Mouse (Mus musculus) embryonic fibroblast, embryonic 13.5 days (primary cell): ENCODE measurements around the gene Disp1. TPM values are rescaled to one million over a fixed set of nuclear protein-coding genes. Genes with fewer than 3 reads are reported as not detected.

Experiments used
- H3K27ac ChIP-seq: 2 replicates; pipeline ENCODE4 v1.5.1; 2012; ENCODE audit warnings: low read length, control low read depth, inconsistent platforms; ENCODE audit not compliant: insufficient read depth
- H3K4me1 ChIP-seq: 2 replicates; pipeline ENCODE4 v1.6.1; 2011; ENCODE audit warnings: low read length; ENCODE audit not compliant: control insufficient read depth, insufficient read depth
- H3K4me3 ChIP-seq: 2 replicates; pipeline ENCODE4 v1.5.1; 2011; ENCODE audit warnings: mild to moderate bottlenecking, control low read depth, low read length; ENCODE audit not compliant: insufficient read depth
- CTCF ChIP-seq: IDR thresholded peaks from 2 replicates; pipeline ENCODE4 v1.5.1; 2011; ENCODE audit warnings: mild to moderate bottlenecking, control low read depth, low read length, moderate library complexity, borderline replicate concordance; ENCODE audit not compliant: insufficient read depth
- POLR2A ChIP-seq: IDR thresholded peaks from 2 replicates; pipeline ENCODE4 v1.6.1; 2011; ENCODE audit warnings: low read depth, mild to moderate bottlenecking, control low read depth, low read length, moderate library complexity
- polyA plus RNA-seq: library from polyadenylated mRNA; stranded (reverse); fragments of >200 nt; gene quantifications from 2 replicates; pipeline ENCODE4 v1.2.4, GENCODE M21; 2011; ENCODE audit warnings: low read depth; ENCODE audit not compliant: missing spikeins, insufficient read length

Gene Disp1
- polyA plus RNA-seq, 1 experiment = 25.3 TPM

GRCm38 (mm10) chr1:183207623-183208022 is 13.7 kb downstream of the Disp1 start:
- Histone ChIP-seq H3K4me1 (no peaks in the 10 kb centered on the region), H3K27ac (no peak overlapping the region), H3K4me3 (no peak overlapping the region)
- TF ChIP-seq POLR2A (no peak), CTCF (no peak)

- no peak for TF ChIP-seq POLR2A
- TF ChIP-seq CTCF = no peak
These were observed 14.2 kb downstream of the Disp1 start for GRCm38 (mm10) chr1:183207141-183207540.

GRCm38 (mm10) chr1:183200926-183201325 is 20.4 kb downstream of the Disp1 start:
- Histone ChIP-seq H3K4me3 (no peak overlapping the region), H3K27ac (no peak overlapping the region), H3K4me1 (no peaks in the 10 kb centered on the region)
- TF ChIP-seq CTCF (no peak), POLR2A (no peak)

More at GRCm38 (mm10) chr1:183207141-183207540, 14.2 kb downstream of the Disp1 start:
- no peak overlapping the region for H3K4me3 ChIP-seq
- no peaks in the 10 kb centered on the region for H3K4me1 ChIP-seq
- H3K27ac ChIP-seq = no peak overlapping the region

- TF ChIP-seq CTCF = no peak
- no peak for TF ChIP-seq POLR2A
- peaks cover 19% of the 10 kb centered on the region for H3K4me1 ChIP-seq
- H3K27ac ChIP-seq = peak overlapping the region; percentile 11; the same call in 1 of the 2 replicates
- H3K4me3 ChIP-seq = no peak overlapping the region
These were observed 26.6 kb downstream of the Disp1 start for GRCm38 (mm10) chr1:183194763-183195162.

- H3K4me1 ChIP-seq = peaks cover 19% of the 10 kb centered on the region
- TF ChIP-seq POLR2A (no peak), CTCF (no peak)
- no peak overlapping the region; the same call in 1 of the 2 replicates for H3K27ac ChIP-seq
- H3K4me3 ChIP-seq = no peak overlapping the region
These were observed 27.2 kb downstream of the Disp1 start for GRCm38 (mm10) chr1:183194151-183194550.

- H3K27ac ChIP-seq = no peak overlapping the region
- TF ChIP-seq CTCF (no peak), POLR2A (no peak)
- no peak overlapping the region for H3K4me3 ChIP-seq
- H3K4me1 ChIP-seq = peaks cover 27% of the 10 kb centered on the region
These were observed 29.9 kb downstream of the Disp1 start for GRCm38 (mm10) chr1:183191398-183191797.

GRCm38 (mm10) chr1:183190456-183190855 is 30.9 kb downstream of the Disp1 start:
- TF ChIP-seq POLR2A = no peak
- no peak for TF ChIP-seq CTCF
- H3K27ac ChIP-seq = no peak overlapping the region
- no peak overlapping the region for H3K4me3 ChIP-seq
- H3K4me1 ChIP-seq = peaks cover 26% of the 10 kb centered on the region

GRCm38 (mm10) chr1:183189014-183189662 is 32.2 kb downstream of the Disp1 start:
- TF ChIP-seq CTCF = no peak
- TF ChIP-seq POLR2A = no peak
- Histone ChIP-seq H3K27ac (peak overlapping the region; percentile 83), H3K4me3 (no peak overlapping the region), H3K4me1 (peaks cover 20% of the 10 kb centered on the region)

- Histone ChIP-seq H3K4me3 (no peak overlapping the region), H3K4me1 (peaks cover 15% of the 10 kb centered on the region), H3K27ac (peak overlapping the region; percentile 83)
- no peak for TF ChIP-seq CTCF
- TF ChIP-seq POLR2A = no peak
These were observed 33.0 kb downstream of the Disp1 start for GRCm38 (mm10) chr1:183188115-183189013.

- no peak overlapping the region for H3K4me3 ChIP-seq
- no peak overlapping the region for H3K27ac ChIP-seq
- TF ChIP-seq CTCF (no peak), POLR2A (no peak)
- peaks cover 11% of the 10 kb centered on the region for H3K4me1 ChIP-seq
These were observed 35.8 kb downstream of the Disp1 start for GRCm38 (mm10) chr1:183185560-183185959.
